Mouse (Mus musculus): Measurements from ENCODE around the gene Faap100.
A peak's percentile ranks its signal among the peaks of the same experiment; 100 is the strongest.

GRCm38 (mm10) chr11:120405867-120406266, 27.3 kb upstream of the Faap100 start:
- TF ChIP-seq GATA1 (IDR thresholded peaks at IDR 0.05; ENCODE audit: low read length) (no peak), TAL1 (IDR thresholded peaks at IDR 0.05; ENCODE audit: low read length) (peak; percentile 54)

Data from erythroblast, embryonic 14.5 days (primary cell).